In the genomic region with DNA sequence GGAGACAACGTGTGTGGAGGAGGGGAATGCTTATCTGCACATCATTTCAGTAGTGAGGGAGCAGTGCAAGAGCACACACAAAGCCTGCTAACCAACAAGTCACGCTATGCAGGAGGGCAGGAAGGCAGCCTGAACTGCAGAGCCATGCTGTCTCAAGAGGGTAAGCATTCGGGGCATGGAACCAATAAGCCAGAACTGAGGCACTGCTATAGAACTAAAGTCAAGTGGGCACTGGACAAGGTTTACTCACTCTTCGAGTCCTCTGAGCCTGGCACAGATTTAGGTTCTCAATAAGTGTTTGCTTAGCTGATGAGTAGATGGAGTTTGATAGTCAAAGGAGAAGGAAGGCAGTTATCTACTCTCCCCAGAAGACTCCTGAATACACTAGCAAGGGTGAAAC, we compare ENCODE assay signal across 25 mouse cellular contexts. TPM values are rescaled to one million over a fixed set of nuclear protein-coding genes. Genes with fewer than 3 reads are reported as not detected.
DNase-seq lines count a peak whose midpoint lies in the region; ATAC-seq and TF ChIP-seq lines count a peak whose summit lies in the region.
"Had no signal": no experiment of that assay in that cellular context is flagged by ENCODE, and none has a peak within 500 bp of the region (broad histone marks: within the 10 kb centered on the region; RNA-seq: fewer than 3 reads in every experiment).

No protein-coding gene starts in this region.

- H3K36me3 ChIP-seq in lung, embryonic 16.5 days (ENCODE audit: control insufficient read depth, insufficient read depth, low read length) = no peaks in the 10 kb centered on the region
- no peaks in the 10 kb centered on the region for H3K36me3 ChIP-seq in midbrain, embryonic 11.5 days (ENCODE audit: control insufficient read depth, insufficient read depth, low read length)
- no peaks in the 10 kb centered on the region for H3K36me3 ChIP-seq in midbrain, postnatal 0 days (ENCODE audit: insufficient read depth, low read length)
- H3K36me3 ChIP-seq: embryonic facial prominence, embryonic 12.5 days; forebrain, embryonic 15.5 days had no signal

- 50% methylated on average over 4 of the region's 4 CpGs for WGBS in lung, embryonic 16.5 days
- 80% methylated on average over 4 of the region's 4 CpGs for WGBS in midbrain, embryonic 11.5 days
- 82% methylated on average over 4 of the region's 4 CpGs for WGBS in midbrain, postnatal 0 days

- H3K27me3 ChIP-seq in lung, embryonic 16.5 days (ENCODE audit: control insufficient read depth, insufficient read depth, low read depth, low read length) = no peaks in the 10 kb centered on the region
- no peaks in the 10 kb centered on the region for H3K27me3 ChIP-seq in midbrain, embryonic 11.5 days (ENCODE audit: control insufficient read depth, insufficient read depth, low read length)
- H3K27me3 ChIP-seq in midbrain, postnatal 0 days (ENCODE audit: insufficient read depth, low read length) = no peaks in the 10 kb centered on the region
- H3K27me3 ChIP-seq: CH12.LX; embryonic facial prominence, embryonic 12.5 days; forebrain, embryonic 13.5 days; forebrain, embryonic 15.5 days; Patski had no signal

- ATAC-seq in lung, embryonic 16.5 days (ENCODE audit: low read depth) = peak; percentile 74
- no peak for ATAC-seq in midbrain, embryonic 11.5 days (ENCODE audit: low FRiP score)
- no peak for ATAC-seq in midbrain, postnatal 0 days (ENCODE audit: low FRiP score)
- ATAC-seq: activated CD4-positive, CD25-positive, alpha-beta regulatory T cell, adult 4 months; CD4-positive, CD25-positive, alpha-beta regulatory T cell, adult 4 months; forebrain, embryonic 13.5 days; forebrain, embryonic 15.5 days; Patski had no signal

- no peak for TF ChIP-seq CTCF in midbrain, postnatal 0 days (IDR thresholded peaks at IDR 0.05)

- H3K4me3 ChIP-seq in lung, embryonic 16.5 days (ENCODE audit: low read length) = no peak overlapping the region
- H3K4me3 ChIP-seq in midbrain, embryonic 11.5 days (ENCODE audit: low read depth, low read length) = no peak overlapping the region
- no peak overlapping the region for H3K4me3 ChIP-seq in midbrain, postnatal 0 days (ENCODE audit: low read depth, low read length)
- H3K4me3 ChIP-seq: embryonic facial prominence, embryonic 10.5 days; embryonic facial prominence, embryonic 12.5 days; forebrain, embryonic 13.5 days; forebrain, embryonic 15.5 days had no signal

- intact Hi-C loops in left cerebral cortex, postnatal 4 days (cut with DNase I) = no loop called here

- H3K4me2 ChIP-seq in lung, embryonic 16.5 days (ENCODE audit: low read depth, low read length) = no peak overlapping the region
- no peak overlapping the region for H3K4me2 ChIP-seq in midbrain, embryonic 11.5 days
- H3K4me2 ChIP-seq in midbrain, postnatal 0 days (ENCODE audit: low read depth, low read length, poor library complexity, severe bottlenecking) = no peak overlapping the region
- H3K4me2 ChIP-seq: embryonic facial prominence, embryonic 12.5 days; forebrain, embryonic 13.5 days; forebrain, embryonic 15.5 days had no signal

- H3K9ac ChIP-seq in lung, embryonic 16.5 days (ENCODE audit: low read length) = no peak overlapping the region
- H3K9ac ChIP-seq in midbrain, embryonic 11.5 days (ENCODE audit: low read length) = no peak overlapping the region
- no peak overlapping the region for H3K9ac ChIP-seq in midbrain, postnatal 0 days (replicated peaks; ENCODE audit: low read length, poor library complexity, severe bottlenecking)
- H3K9ac ChIP-seq: embryonic facial prominence, embryonic 12.5 days; forebrain, embryonic 13.5 days; forebrain, embryonic 15.5 days had no signal

- DNase-seq in lung, postnatal 10 days = no peak
- DNase-seq in midbrain, embryonic 11.5 days (ENCODE audit: low spot score, missing footprints) = peak; percentile 45
- no peak for DNase-seq in midbrain, postnatal 0 days (ENCODE audit: low spot score)
- peak; percentile 2 for DNase-seq in lung, postnatal 14 days
- DNase-seq in lung, postnatal 36 days = peak; percentile 23
- no peak for DNase-seq in heart, adult 18-20 months
- no peak for DNase-seq in left cerebral cortex, postnatal 4 days
- DNase-seq: adrenal gland, adult 8-10 months; adrenal gland, postnatal 14 days; adrenal gland, postnatal 36 days; cerebellum, adult 11-12 months; cerebellum, adult 2 months; cerebellum, adult 9-10 months; cerebellum, postnatal 10 days; cerebellum, postnatal 25 days had no signal

- H3K9me3 ChIP-seq in lung, embryonic 16.5 days (ENCODE audit: control insufficient read depth, low read length) = no peaks in the 10 kb centered on the region
- no peaks in the 10 kb centered on the region for H3K9me3 ChIP-seq in midbrain, embryonic 11.5 days (ENCODE audit: control insufficient read depth, low read length)
- H3K9me3 ChIP-seq in midbrain, postnatal 0 days (ENCODE audit: low read length) = no peaks in the 10 kb centered on the region
- H3K9me3 ChIP-seq: embryonic facial prominence, embryonic 10.5 days; embryonic facial prominence, embryonic 12.5 days; forebrain, embryonic 13.5 days; forebrain, embryonic 15.5 days; G1E had no signal

- no peak overlapping the region for H3K27ac ChIP-seq in lung, embryonic 16.5 days (ENCODE audit: low read length)
- H3K27ac ChIP-seq in midbrain, embryonic 11.5 days (ENCODE audit: low read depth, low read length) = no peak overlapping the region
- no peak overlapping the region for H3K27ac ChIP-seq in midbrain, postnatal 0 days (ENCODE audit: low read depth, low read length)
- H3K27ac ChIP-seq: embryonic facial prominence, embryonic 10.5 days; embryonic facial prominence, embryonic 12.5 days; forebrain, embryonic 13.5 days; forebrain, embryonic 15.5 days had no signal

- 0 out of 2 replicates have a peak, but pooled peaks cover 2% of the 10 kb centered on the region for H3K4me1 ChIP-seq in lung, embryonic 16.5 days (replicated peaks; ENCODE audit: control insufficient read depth, insufficient read depth, low read length)
- H3K4me1 ChIP-seq in midbrain, embryonic 11.5 days (ENCODE audit: control insufficient read depth, insufficient read depth, low read length) = no peaks in the 10 kb centered on the region; the same call in 1 of the 2 replicates
- H3K4me1 ChIP-seq in midbrain, postnatal 0 days (ENCODE audit: insufficient read depth, low read length) = no peaks in the 10 kb centered on the region

RNA-seq across cellular contexts. Expression of gene Srbd1, which starts 58.8 kb away (rescaled TPM):
- 16.2 and 18.4 TPM in 2 replicates for polyA plus RNA-seq in lung, embryonic 16.5 days (2015; fragmentation: Nextera tagmentation; extraction: Ambion mirVana)
- 10.3 and 11.4 TPM in 2 replicates for polyA plus RNA-seq in midbrain, embryonic 11.5 days (2014; fragmentation: Nextera tagmentation; extraction: Ambion mirVana)
- total RNA-seq in midbrain, postnatal 0 days (2014; rRNA removed) = 13.2 and 17.9 TPM in 2 replicates
- 6.7 and 8.3 TPM in 2 replicates for polyA plus RNA-seq in midbrain, postnatal 0 days (2015; fragmentation: Nextera tagmentation; extraction: Ambion mirVana)
- 10 to 100 TPM; 12.5 to 13.0 TPM for total RNA-seq in heart, adult 18-20 months (2021)
- 10 to 100 TPM; 23.9 to 24.4 TPM for total RNA-seq in left cerebral cortex, postnatal 4 days (2021)

Comparison
In these comparisons a context has a peak if more than half of its experiments do, and no peak if none do; other contexts are left out.
1. DNase-seq: peak in midbrain, embryonic 11.5 days (single experiment), lung, postnatal 14 days (single experiment) and lung, postnatal 36 days (single experiment); none in lung, postnatal 10 days (single experiment), midbrain, postnatal 0 days (single experiment), heart, adult 18-20 months (0 of 2) and left cerebral cortex, postnatal 4 days (single experiment).